Mouse (Mus musculus): ENCODE data around the gene Cux2. TPM values are rescaled to one million over a fixed set of nuclear protein-coding genes. Genes with fewer than 3 reads are reported as not detected.

Cux2 gene
- total and polyA plus RNA-seq, 3 experiments, result 0.17 TPM; not detected in 2

DNA sequence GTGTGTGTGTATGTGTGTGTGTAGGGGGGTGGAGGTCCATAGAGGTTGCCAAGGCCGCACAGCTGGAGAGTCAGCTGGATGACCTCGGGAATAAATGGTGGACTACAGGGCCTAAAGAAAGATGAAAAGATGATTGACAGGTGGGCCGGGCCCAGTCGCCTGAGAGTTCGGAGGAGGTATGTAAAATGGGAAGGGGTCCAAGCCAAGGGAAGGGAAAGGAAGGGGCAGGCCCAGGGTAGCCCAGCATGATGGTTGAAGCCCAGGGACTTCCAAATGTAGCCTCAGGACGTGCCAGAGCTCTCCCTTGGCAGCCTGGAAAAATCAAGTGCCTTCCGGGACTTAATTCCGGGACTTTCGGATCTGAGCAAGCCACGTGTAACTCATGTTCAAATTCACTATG lies 195.1 kb downstream of the Cux2 start:
- no peak for DNase-seq (ENCODE audit: extremely low read depth)
- Histone ChIP-seq H3K79me2 (replicated peaks; ENCODE audit: control insufficient read depth, extremely low read depth, insufficient read depth, poor library complexity, severe bottlenecking) (no peaks in the 10 kb centered on the region), H3K4me3 (replicated peaks in 1 of 3; ENCODE audit: low read depth in 2 of 3, low read length in 2 of 3, poor library complexity in 1 of 3) (no peak overlapping the region), H3K9ac (ENCODE audit: insufficient read depth, low read depth) (no peak overlapping the region), H3K36me3 (replicated peaks in 1 of 2; ENCODE audit: control insufficient read depth in 1 of 2, insufficient read depth in 1 of 2, low read length in 1 of 2) (peaks cover 9 to 23% of the 10 kb centered on the region in 2 experiments), H3K9me3 (replicated peaks; ENCODE audit: low read length) (peaks cover 9% of the 10 kb centered on the region), H3K4me1 (ENCODE audit: control insufficient read depth in 1 of 2, insufficient read depth in 2 of 2) (peaks cover 8 to 22% of the 10 kb centered on the region in 2 experiments), H3K4me2 (ENCODE audit: insufficient read depth, low read depth, poor library complexity, severe bottlenecking) (no peak overlapping the region), H3K27ac (ENCODE audit: insufficient read depth, low read depth) (no peak overlapping the region), H3K27me3 (replicated peaks) (peaks cover 23% of the 10 kb centered on the region)
- in situ Hi-C loops (cut with MboI; ENCODE audit: low pct_ligation_motif_present, low pct_unique_long_range_greater_than_20kb, low sequenced_read_pairs) (no loop called here), dilution Hi-C loops (cut with MboI; ENCODE audit: extremely low pct_ligation_motif_present, extremely low pct_unique_long_range_greater_than_20kb, low sequenced_read_pairs) (no loop called here)
- TF ChIP-seq ZMIZ1 (IDR thresholded peaks at IDR 0.05; ENCODE audit: low read depth, low read length), result no peak
- no peak for TF ChIP-seq ZKSCAN1 (IDR thresholded peaks at IDR 0.05; ENCODE audit: borderline replicate concordance, low read depth, low read length)
- TF ChIP-seq TCF12 (IDR thresholded peaks at IDR 0.05; ENCODE audit: low read depth, low read length), result no peak
- no peak for TF ChIP-seq ETS1 (conservative IDR thresholded peaks at IDR 0.05; ENCODE audit: low read depth, low read length)
- TF ChIP-seq USF2 (conservative IDR thresholded peaks at IDR 0.05; ENCODE audit: low read depth, low read length), result no peak
- no peak for TF ChIP-seq MXI1 (IDR thresholded peaks at IDR 0.05; ENCODE audit: low read depth, low read length)
- TF ChIP-seq KAT2A (IDR thresholded peaks at IDR 0.05; ENCODE audit: insufficient replicate concordance, low read length), result no peak
- no peak for TF ChIP-seq CHD2 (IDR thresholded peaks at IDR 0.05; ENCODE audit: low read length)
- no peak for TF ChIP-seq MAX (IDR thresholded peaks at IDR 0.05; ENCODE audit: low read length)
- TF ChIP-seq MAZ (IDR thresholded peaks at IDR 0.05; ENCODE audit: low read depth, low read length), result no peak
- TF ChIP-seq MEF2A (IDR thresholded peaks at IDR 0.05; ENCODE audit: borderline replicate concordance, low read depth, low read length), result no peak
- no peak for TF ChIP-seq CTCF (conservative IDR thresholded peaks at IDR 0.05 in 1 of 2, IDR thresholded peaks at IDR 0.05 in 1 of 2; ENCODE audit: low read depth in 2 of 2, low read length in 2 of 2)
- no peak for TF ChIP-seq ELF1 (IDR thresholded peaks at IDR 0.05; ENCODE audit: low read depth, low read length)
- no peak for TF ChIP-seq IRF4 (IDR thresholded peaks at IDR 0.05; ENCODE audit: low read depth, low read length)
- no peak for TF ChIP-seq SIN3A (IDR thresholded peaks at IDR 0.05; ENCODE audit: low read length)

GRCm38 (mm10) chr5:121853368-121854051 lies 196.4 kb downstream of the Cux2 start:
- no peak for TF ChIP-seq MXI1 (IDR thresholded peaks at IDR 0.05; ENCODE audit: low read depth, low read length)
- TF ChIP-seq MAZ (IDR thresholded peaks at IDR 0.05; ENCODE audit: low read depth, low read length), result no peak
- no peak for TF ChIP-seq USF1 (IDR thresholded peaks at IDR 0.05; ENCODE audit: low read depth, low read length)
- no peak for TF ChIP-seq EP300 (IDR thresholded peaks at IDR 0.05; ENCODE audit: low read length)
- no peak for TF ChIP-seq TBP (conservative IDR thresholded peaks at IDR 0.05; ENCODE audit: low read depth, low read length)
- no peak for TF ChIP-seq ETS1 (conservative IDR thresholded peaks at IDR 0.05; ENCODE audit: low read depth, low read length)
- no peak for TF ChIP-seq MAX (IDR thresholded peaks at IDR 0.05; ENCODE audit: low read length)
- no peak for TF ChIP-seq ZNF384 (IDR thresholded peaks at IDR 0.05; ENCODE audit: low read depth, low read length)
- no peak for TF ChIP-seq IRF4 (IDR thresholded peaks at IDR 0.05; ENCODE audit: low read depth, low read length)
- no peak for TF ChIP-seq JUN (IDR thresholded peaks at IDR 0.05; ENCODE audit: insufficient read depth, low read depth, low read length)
- Histone ChIP-seq H3K4me3 (replicated peaks in 1 of 3; ENCODE audit: low read depth in 2 of 3, low read length in 2 of 3, poor library complexity in 1 of 3) (no peak overlapping the region), H3K27ac (ENCODE audit: insufficient read depth, low read depth) (no peak overlapping the region), H3K9ac (ENCODE audit: insufficient read depth, low read depth) (no peak overlapping the region), H3K36me3 (replicated peaks in 1 of 2; ENCODE audit: control insufficient read depth in 1 of 2, insufficient read depth in 1 of 2, low read length in 1 of 2) (peaks cover 9 to 23% of the 10 kb centered on the region in 2 experiments), H3K4me2 (ENCODE audit: insufficient read depth, low read depth, poor library complexity, severe bottlenecking) (no peak overlapping the region), H3K79me2 (replicated peaks; ENCODE audit: control insufficient read depth, extremely low read depth, insufficient read depth, poor library complexity, severe bottlenecking) (no peaks in the 10 kb centered on the region), H3K9me3 (replicated peaks; ENCODE audit: low read length) (peaks cover 9% of the 10 kb centered on the region), H3K4me1 (ENCODE audit: control insufficient read depth in 1 of 2, insufficient read depth in 2 of 2) (peaks cover 11 to 26% of the 10 kb centered on the region in 2 experiments), H3K27me3 (replicated peaks) (peaks cover 13% of the 10 kb centered on the region)
- no peak for DNase-seq (ENCODE audit: extremely low read depth)
- dilution Hi-C loops (cut with MboI; ENCODE audit: extremely low pct_ligation_motif_present, extremely low pct_unique_long_range_greater_than_20kb, low sequenced_read_pairs) (no loop called here), in situ Hi-C loops (cut with MboI; ENCODE audit: low pct_ligation_motif_present, low pct_unique_long_range_greater_than_20kb, low sequenced_read_pairs) (no loop called here)
